Mouse (Mus musculus) midbrain, postnatal 0 days (tissue): Measurements from ENCODE around the gene Zhx3. TPM values are rescaled to one million over a fixed set of nuclear protein-coding genes. Genes with fewer than 3 reads are reported as not detected.

Experiments used
- ATAC-seq: fragments of 200-750 bp; cut with Nextera tagmentation; 2 replicates; pipeline ENCODE4 v1.8.0; 2017; ENCODE audit warnings: moderate number of reproducible peaks, mild to moderate bottlenecking, moderate TSS enrichment, moderate library complexity; ENCODE audit not compliant: low FRiP score
- DNase-seq: peaks from one replicate; pipeline ENCODE4 v3.0.0-alpha.2; 2015; ENCODE audit warnings: low spot score
- H3K27ac ChIP-seq: fragments of 300-500 bp; sonication (generic); 2 replicates; pipeline ENCODE4 v1.5.1; 2014; ENCODE audit warnings: low read depth, mild to moderate bottlenecking, low read length, mixed read lengths
- H3K27me3 ChIP-seq: fragments of 300-500 bp; sonication (generic); 2 replicates; pipeline ENCODE4 v1.6.1; 2014; ENCODE audit warnings: low read length, control low read depth, mixed read lengths; ENCODE audit not compliant: insufficient read depth
- H3K36me3 ChIP-seq: fragments of 300-500 bp; sonication (generic); 2 replicates; pipeline ENCODE4 v1.6.1; 2014; ENCODE audit warnings: low read length, control low read depth, mixed read lengths; ENCODE audit not compliant: insufficient read depth
- H3K4me1 ChIP-seq: fragments of 300-500 bp; sonication (generic); 2 replicates; pipeline ENCODE4 v1.6.1; 2014; ENCODE audit warnings: mild to moderate bottlenecking, control low read depth, antibody characterized with exemption, low read length, mixed read lengths; ENCODE audit not compliant: insufficient read depth
- H3K4me2 ChIP-seq: fragments of 300-500 bp; sonication (generic); 2 replicates; pipeline ENCODE4 v1.6.1; 2014; ENCODE audit warnings: low read depth, mild to moderate bottlenecking, low read length, mixed read lengths; ENCODE audit not compliant: poor library complexity, severe bottlenecking
- H3K4me3 ChIP-seq: fragments of 300-500 bp; sonication (generic); 2 replicates; pipeline ENCODE4 v1.5.1; 2014; ENCODE audit warnings: low read depth, mild to moderate bottlenecking, low read length, moderate library complexity
- H3K9ac ChIP-seq: fragments of 300-500 bp; sonication (generic); replicated peaks from 2 replicates; pipeline ENCODE4 v1.6.1; 2014; ENCODE audit warnings: mild to moderate bottlenecking, low read length, moderate library complexity, mixed read lengths; ENCODE audit not compliant: poor library complexity, severe bottlenecking
- H3K9me3 ChIP-seq: fragments of 300-500 bp; sonication (generic); 2 replicates; pipeline ENCODE4 v1.6.1; 2016; ENCODE audit warnings: low read length, control low read depth
- CTCF ChIP-seq: IDR thresholded peaks from 2 replicates; pipeline ENCODE4 v1.5.1; 2016; ENCODE audit warnings: antibody characterized with exemption, mild to moderate bottlenecking
- WGBS: fragments of 180-500 bp; shearing (Covaris S2); extraction: QIAGEN DNeasy Blood & Tissue Kit; methylation state at CpG from one replicate; pipeline ENCODE4 v1.1.7; 2014; 5-methylcytosine and 5-hydroxymethylcytosine counted together
- polyA plus RNA-seq: library from polyadenylated mRNA; unstranded; fragments of >200 nt; fragmentation: Nextera tagmentation; extraction: Ambion mirVana; gene quantifications from 2 replicates; pipeline ENCODE4 v1.2.1, GENCODE M21; 2015
- total RNA-seq: library from RNA; depleted of rRNA; stranded (reverse); fragments of >200 nt; gene quantifications from 2 replicates; pipeline ENCODE4 v1.2.3, GENCODE M21; 2014

Gene Zhx3
- total and polyA plus RNA-seq, 2 experiments from 2014 or later = 18.7 to 43.9 TPM

GRCm38 (mm10) chr2:160780154-160780833, 92.5 kb downstream of the Zhx3 start:
- no peak for TF ChIP-seq CTCF
- Histone ChIP-seq H3K4me2 (no peak overlapping the region), H3K4me3 (no peak overlapping the region), H3K27ac (no peak overlapping the region), H3K27me3 (no peaks in the 10 kb centered on the region), H3K9me3 (no peaks in the 10 kb centered on the region), H3K36me3 (peaks cover 19% of the 10 kb centered on the region), H3K9ac (no peak overlapping the region), H3K4me1 (no peaks in the 10 kb centered on the region)
- ATAC-seq (no peak), DNase-seq (no peak)
- WGBS = 86% methylated on average over 13 of the region's 13 CpGs

- TF ChIP-seq CTCF = no peak
- 83% methylated on average over 2 of the region's 2 CpGs for WGBS
- H3K4me2 ChIP-seq = no peak overlapping the region
- DNase-seq = no peak
- no peak overlapping the region for H3K9ac ChIP-seq
- H3K36me3 ChIP-seq = peaks cover 19% of the 10 kb centered on the region
- H3K4me3 ChIP-seq = no peak overlapping the region
- no peak for ATAC-seq
- no peak overlapping the region for H3K27ac ChIP-seq
- H3K4me1 ChIP-seq = no peaks in the 10 kb centered on the region
- H3K27me3 ChIP-seq = no peaks in the 10 kb centered on the region
- H3K9me3 ChIP-seq = no peaks in the 10 kb centered on the region
Measured at GRCm38 (mm10) chr2:160778034-160778433, 94.8 kb downstream of the Zhx3 start.

GRCm38 (mm10) chr2:160771325-160772276, 101.2 kb downstream of the Zhx3 start:
- Histone ChIP-seq H3K4me1 (no peaks in the 10 kb centered on the region), H3K4me3 (no peak overlapping the region), H3K36me3 (no peaks in the 10 kb centered on the region), H3K4me2 (no peak overlapping the region), H3K9me3 (no peaks in the 10 kb centered on the region), H3K27me3 (no peaks in the 10 kb centered on the region), H3K9ac (no peak overlapping the region), H3K27ac (no peak overlapping the region)
- WGBS = 89% methylated on average over 8 of the region's 8 CpGs
- TF ChIP-seq CTCF = no peak
- no peak for DNase-seq
- no peak for ATAC-seq

GRCm38 (mm10) chr2:160770871-160771270, 101.9 kb downstream of the Zhx3 start:
- WGBS = 87% methylated on average over 1 of the region's 1 CpGs
- no peak for ATAC-seq
- H3K9me3 ChIP-seq = no peaks in the 10 kb centered on the region
- no peaks in the 10 kb centered on the region for H3K36me3 ChIP-seq
- no peaks in the 10 kb centered on the region for H3K27me3 ChIP-seq
- H3K9ac ChIP-seq = no peak overlapping the region
- no peak overlapping the region for H3K4me3 ChIP-seq
- DNase-seq = no peak
- H3K4me2 ChIP-seq = no peak overlapping the region
- TF ChIP-seq CTCF = no peak
- H3K4me1 ChIP-seq = no peaks in the 10 kb centered on the region
- no peak overlapping the region for H3K27ac ChIP-seq

- H3K4me1 ChIP-seq = no peaks in the 10 kb centered on the region
- H3K4me2 ChIP-seq = no peak overlapping the region
- no peaks in the 10 kb centered on the region for H3K9me3 ChIP-seq
- no peak overlapping the region for H3K4me3 ChIP-seq
- H3K36me3 ChIP-seq = no peaks in the 10 kb centered on the region
- no peak for TF ChIP-seq CTCF
- H3K9ac ChIP-seq = no peak overlapping the region
- ATAC-seq = no peak
- no peak for DNase-seq
- H3K27ac ChIP-seq = no peak overlapping the region
- H3K27me3 ChIP-seq = no peaks in the 10 kb centered on the region
Measured at GRCm38 (mm10) chr2:160770409-160770808, 102.4 kb downstream of the Zhx3 start.

- no peak for TF ChIP-seq CTCF
- DNase-seq = no peak
- Histone ChIP-seq H3K27ac (no peak overlapping the region), H3K9ac (no peak overlapping the region), H3K27me3 (no peaks in the 10 kb centered on the region), H3K9me3 (no peaks in the 10 kb centered on the region), H3K4me3 (no peak overlapping the region), H3K36me3 (no peaks in the 10 kb centered on the region), H3K4me1 (no peaks in the 10 kb centered on the region), H3K4me2 (no peak overlapping the region)
- ATAC-seq = no peak
- 98% methylated on average over 2 of the region's 2 CpGs for WGBS
Measured at GRCm38 (mm10) chr2:160768997-160769396, 103.8 kb downstream of the Zhx3 start.
